Mouse (Mus musculus) limb, embryonic 12.5 days (tissue): ENCODE measurements at regions not wholly inside any gene's neighbourhood (a gene's known extent, or its start where the extent isn't known, plus 50 kb on each side); places are given as distances from the start of the nearest gene placed in this dataset.

ENCODE experiments used
- ATAC-seq: fragments of 200-750 bp; cut with Nextera tagmentation; 2 replicates; pipeline ENCODE4 v1.8.0; 2017; ENCODE audit warnings: low read depth, moderate TSS enrichment; ENCODE audit not compliant: insufficient number of reproducible peaks, insufficient read depth, low FRiP score, low TSS enrichment
- H3K27ac ChIP-seq: fragments of 300-500 bp; sonication (generic); 2 replicates; pipeline ENCODE4 v1.5.1; 2016; ENCODE audit warnings: mild to moderate bottlenecking, moderate library complexity
- H3K27me3 ChIP-seq: fragments of 300-500 bp; sonication (generic); 2 replicates; pipeline ENCODE4 v1.6.1; 2016; ENCODE audit warnings: mild to moderate bottlenecking, moderate library complexity
- H3K36me3 ChIP-seq: fragments of 300-500 bp; sonication (generic); 2 replicates; pipeline ENCODE4 v1.6.1; 2016; ENCODE audit warnings: mild to moderate bottlenecking, moderate library complexity
- H3K4me1 ChIP-seq: fragments of 300-500 bp; sonication (generic); replicated peaks from 2 replicates; pipeline ENCODE4 v1.6.1; 2016
- H3K4me2 ChIP-seq: fragments of 300-500 bp; sonication (generic); 2 replicates; pipeline ENCODE4 v1.6.1; 2016; ENCODE audit warnings: mild to moderate bottlenecking, moderate library complexity
- H3K4me3 ChIP-seq: fragments of 300-500 bp; sonication (generic); replicated peaks from 2 replicates; pipeline ENCODE4 v1.5.1; 2016; ENCODE audit warnings: mild to moderate bottlenecking
- H3K9ac ChIP-seq: fragments of 300-500 bp; sonication (generic); replicated peaks from 2 replicates; pipeline ENCODE4 v1.6.1; 2016; ENCODE audit warnings: mild to moderate bottlenecking, moderate library complexity
- H3K9me3 ChIP-seq: fragments of 300-500 bp; sonication (generic); 2 replicates; pipeline ENCODE4 v1.6.1; 2016; ENCODE audit warnings: mild to moderate bottlenecking, moderate library complexity
- WGBS: fragments of 180-500 bp; shearing (Covaris S2); methylation state at CpG from one replicate; pipeline ENCODE4 v1.1.7; 2016; 5-methylcytosine and 5-hydroxymethylcytosine counted together

GRCm38 (mm10) chr8:126768142-126768541 is 174.4 kb upstream of the Irf2bp2 start:
- Histone ChIP-seq H3K4me1 (no peaks in the 10 kb centered on the region), H3K9ac (no peak overlapping the region), H3K27ac (no peak overlapping the region), H3K27me3 (no peaks in the 10 kb centered on the region), H3K4me3 (no peak overlapping the region), H3K4me2 (no peak overlapping the region), H3K9me3 (no peaks in the 10 kb centered on the region), H3K36me3 (no peaks in the 10 kb centered on the region)
- 89% methylated on average over 5 of the region's 5 CpGs for WGBS
- no peak for ATAC-seq

GRCm38 (mm10) chr8:126767341-126767740 is 173.6 kb upstream of the Irf2bp2 start:
- H3K36me3 ChIP-seq, result no peaks in the 10 kb centered on the region
- no peak overlapping the region for H3K4me3 ChIP-seq
- no peak overlapping the region for H3K9ac ChIP-seq
- no peaks in the 10 kb centered on the region for H3K9me3 ChIP-seq
- WGBS, result 93% methylated on average over 3 of the region's 3 CpGs
- ATAC-seq, result no peak
- no peaks in the 10 kb centered on the region for H3K4me1 ChIP-seq
- H3K27me3 ChIP-seq, result no peaks in the 10 kb centered on the region
- H3K27ac ChIP-seq, result no peak overlapping the region
- no peak overlapping the region for H3K4me2 ChIP-seq

- Histone ChIP-seq H3K4me2 (no peak overlapping the region), H3K4me1 (no peaks in the 10 kb centered on the region), H3K9me3 (no peaks in the 10 kb centered on the region), H3K27ac (no peak overlapping the region), H3K4me3 (no peak overlapping the region), H3K36me3 (no peaks in the 10 kb centered on the region), H3K27me3 (no peaks in the 10 kb centered on the region), H3K9ac (no peak overlapping the region)
- no peak for ATAC-seq
- whole genome bisulfite sequencing, result 79% methylated on average over 6 of the region's 6 CpGs
Measured at GRCm38 (mm10) chr8:126765693-126766238, 172.0 kb upstream of the Irf2bp2 start.

GRCm38 (mm10) chr8:126763600-126763999 is 169.8 kb upstream of the Irf2bp2 start:
- no peak overlapping the region for H3K4me3 ChIP-seq

GRCm38 (mm10) chr8:126759711-126760110 is 165.9 kb upstream of the Irf2bp2 start:
- Histone ChIP-seq H3K9me3 (no peaks in the 10 kb centered on the region), H3K4me1 (peaks cover 7% of the 10 kb centered on the region; the same call in 1 of the 2 replicates), H3K36me3 (no peaks in the 10 kb centered on the region), H3K27ac (no peak overlapping the region), H3K4me2 (no peak overlapping the region), H3K9ac (no peak overlapping the region), H3K27me3 (no peaks in the 10 kb centered on the region), H3K4me3 (no peak overlapping the region)
- ATAC-seq, result no peak
- WGBS, result 81% methylated on average over 7 of the region's 7 CpGs

More at GRCm38 (mm10) chr8:126763600-126763999, 169.8 kb upstream of the Irf2bp2 start:
- Histone ChIP-seq H3K27me3 (no peaks in the 10 kb centered on the region), H3K4me1 (no peaks in the 10 kb centered on the region), H3K36me3 (no peaks in the 10 kb centered on the region), H3K4me2 (no peak overlapping the region), H3K9me3 (no peaks in the 10 kb centered on the region), H3K9ac (no peak overlapping the region), H3K27ac (no peak overlapping the region)
- ATAC-seq, result no peak
- 87% methylated on average over 7 of the region's 7 CpGs for WGBS

GRCm38 (mm10) chr8:126758951-126759350 is 165.2 kb upstream of the Irf2bp2 start:
- no peak overlapping the region for H3K27ac ChIP-seq
- no peaks in the 10 kb centered on the region for H3K36me3 ChIP-seq
- H3K9me3 ChIP-seq, result no peaks in the 10 kb centered on the region
- H3K4me3 ChIP-seq, result no peak overlapping the region
- H3K4me1 ChIP-seq, result peaks cover 7% of the 10 kb centered on the region; the same call in 1 of the 2 replicates
- no peak overlapping the region for H3K4me2 ChIP-seq
- no peak overlapping the region for H3K9ac ChIP-seq
- 84% methylated on average over 4 of the region's 4 CpGs for WGBS
- H3K27me3 ChIP-seq, result no peaks in the 10 kb centered on the region
- no peak for ATAC-seq

GRCm38 (mm10) chr8:126757951-126758757 is 164.4 kb upstream of the Irf2bp2 start:
- Histone ChIP-seq H3K9me3 (no peaks in the 10 kb centered on the region), H3K4me2 (no peak overlapping the region), H3K36me3 (no peaks in the 10 kb centered on the region), H3K4me1 (peaks cover 7% of the 10 kb centered on the region; the same call in 1 of the 2 replicates), H3K4me3 (no peak overlapping the region), H3K27ac (peak overlapping the region; percentile 50; the same call in 1 of the 2 replicates), H3K27me3 (no peaks in the 10 kb centered on the region), H3K9ac (no peak overlapping the region)
- no peak for ATAC-seq
- WGBS, result 72% methylated on average over 12 of the region's 12 CpGs

- WGBS, result 82% methylated on average over 8 of the region's 8 CpGs
- no peak overlapping the region for H3K4me2 ChIP-seq
- no peak overlapping the region for H3K4me3 ChIP-seq
- no peaks in the 10 kb centered on the region for H3K9me3 ChIP-seq
- ATAC-seq, result no peak
- H3K27me3 ChIP-seq, result no peaks in the 10 kb centered on the region
- H3K9ac ChIP-seq, result no peak overlapping the region
- H3K4me1 ChIP-seq, result peaks cover 21% of the 10 kb centered on the region
- no peaks in the 10 kb centered on the region for H3K36me3 ChIP-seq
- no peak overlapping the region for H3K27ac ChIP-seq
Measured at GRCm38 (mm10) chr8:126756300-126757097, 162.7 kb upstream of the Irf2bp2 start.

- Histone ChIP-seq H3K27ac (no peak overlapping the region), H3K4me2 (no peak overlapping the region), H3K4me3 (no peak overlapping the region), H3K27me3 (no peaks in the 10 kb centered on the region), H3K4me1 (peaks cover 29% of the 10 kb centered on the region), H3K9ac (no peak overlapping the region), H3K36me3 (no peaks in the 10 kb centered on the region), H3K9me3 (no peaks in the 10 kb centered on the region)
- 88% methylated on average over 5 of the region's 5 CpGs for WGBS
- no peak for ATAC-seq
Measured at GRCm38 (mm10) chr8:126755669-126756068, 161.9 kb upstream of the Irf2bp2 start.

GRCm38 (mm10) chr8:126754361-126754809 is 160.6 kb upstream of the Irf2bp2 start:
- H3K27me3 ChIP-seq, result no peaks in the 10 kb centered on the region
- no peak overlapping the region for H3K4me3 ChIP-seq
- no peak for ATAC-seq
- no peak overlapping the region for H3K9ac ChIP-seq
- no peak overlapping the region for H3K4me2 ChIP-seq
- peaks cover 30% of the 10 kb centered on the region for H3K4me1 ChIP-seq
- no peaks in the 10 kb centered on the region for H3K9me3 ChIP-seq
- no peak overlapping the region for H3K27ac ChIP-seq
- no peaks in the 10 kb centered on the region for H3K36me3 ChIP-seq
- WGBS, result 91% methylated on average over 8 of the region's 8 CpGs
